Mouse (Mus musculus): Measurements from ENCODE around the gene Ncbp1. TPM values are rescaled to one million over a fixed set of nuclear protein-coding genes. Genes with fewer than 3 reads are reported as not detected.

Ncbp1 gene
- total and polyA plus RNA-seq, 2 experiments: 12.0 to 17.3 TPM

DNA sequence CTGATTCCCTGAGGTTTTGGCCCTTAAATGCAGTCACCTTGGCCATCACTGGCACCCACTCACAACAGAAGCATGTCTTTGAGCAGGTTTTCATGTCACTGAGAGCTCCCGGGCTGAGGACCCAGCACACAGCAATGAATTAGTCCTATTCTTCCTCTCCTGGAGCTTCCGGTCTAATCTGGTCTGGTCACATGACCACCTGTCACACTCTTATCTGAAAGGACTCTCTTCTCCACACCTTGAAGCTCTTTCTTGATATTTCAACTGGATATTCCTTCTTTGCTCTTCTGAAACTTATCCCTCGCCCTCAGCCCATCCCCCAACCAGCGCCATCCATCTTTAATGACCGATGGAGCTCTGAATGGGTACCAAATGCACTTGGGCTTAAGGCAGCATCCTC lies 59.7 kb downstream of the Ncbp1 start:
- no peak overlapping the region for H3K4me3 ChIP-seq (ENCODE audit: insufficient read depth, low read depth, low read length)
- H3K79me2 ChIP-seq (ENCODE audit: control insufficient read depth, insufficient read depth, low read length): peaks cover 9% of the 10 kb centered on the region; the same call in 1 of the 2 replicates
- WGBS: 73% methylated on average over 5 of the region's 5 CpGs

DNA sequence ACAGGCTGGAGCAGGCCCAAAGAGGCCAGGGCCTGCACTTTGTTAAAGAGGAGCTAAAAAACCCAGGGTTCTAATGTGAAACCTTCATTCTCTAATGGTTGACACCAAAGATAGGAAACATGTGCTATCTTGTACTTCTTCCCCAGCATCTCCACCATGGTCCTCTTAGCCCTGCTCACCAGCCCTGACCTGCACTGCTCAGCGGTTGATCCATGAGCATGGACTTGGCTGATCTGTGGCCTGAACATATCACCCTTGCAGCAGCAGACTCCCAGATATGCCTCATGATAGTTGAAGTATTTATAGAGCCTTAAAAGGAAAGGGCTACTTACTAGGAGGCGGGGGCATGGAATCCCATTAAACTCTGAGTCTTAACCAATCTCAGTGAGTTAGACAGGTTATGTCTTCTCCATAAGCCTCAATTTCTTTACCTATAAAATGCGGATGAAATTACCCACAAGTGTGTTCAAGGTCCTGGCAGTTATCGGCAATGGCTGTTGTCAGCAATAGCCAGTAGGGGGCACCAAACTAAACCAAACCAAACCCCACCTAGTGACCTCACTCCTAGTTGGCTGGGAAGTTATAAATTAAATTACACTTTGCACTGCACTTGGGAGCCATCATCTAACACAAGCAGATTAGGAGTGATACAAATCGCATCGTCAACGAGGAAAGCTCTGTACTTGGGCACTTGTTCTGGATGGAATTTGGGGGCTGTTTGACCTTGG lies 63.6 kb downstream of the Ncbp1 start:
- DNase-seq (ENCODE audit: extremely low read depth, low read depth, low spot score): peak; percentile 76
- Histone ChIP-seq H3K4me1 (ENCODE audit: control insufficient read depth, insufficient read depth, low read length) (no peaks in the 10 kb centered on the region), H3K9ac (ENCODE audit: low read depth, low read length) (no peak overlapping the region), H3K79me2 (ENCODE audit: control insufficient read depth, insufficient read depth, low read length) (no peaks in the 10 kb centered on the region), H3K36me3 (ENCODE audit: control insufficient read depth, insufficient read depth, low read length) (no peaks in the 10 kb centered on the region), H3K27ac (replicated peaks; ENCODE audit: insufficient read depth, low read depth, low read length) (no peak overlapping the region), H3K27me3 (ENCODE audit: control insufficient read depth, insufficient read depth, low read length) (no peaks in the 10 kb centered on the region), H3K4me3 (ENCODE audit: insufficient read depth, low read depth, low read length) (no peak overlapping the region)
- WGBS: 7% methylated on average over 7 of the region's 7 CpGs
- TF ChIP-seq CTCF (IDR thresholded peaks at IDR 0.05; ENCODE audit: low read depth, low read length) (peak; percentile 63), POLR2A (IDR thresholded peaks at IDR 0.05; ENCODE audit: extremely low read depth, insufficient read depth, low read length) (no peak)

More for the DNA sequence above, 59.7 kb downstream of the Ncbp1 start:
- peaks cover 6% of the 10 kb centered on the region for H3K4me1 ChIP-seq (ENCODE audit: control insufficient read depth, insufficient read depth, low read length)
- DNase-seq (ENCODE audit: extremely low read depth, low read depth, low spot score): no peak
- H3K27me3 ChIP-seq (ENCODE audit: control insufficient read depth, insufficient read depth, low read length): no peaks in the 10 kb centered on the region
- no peaks in the 10 kb centered on the region for H3K36me3 ChIP-seq (ENCODE audit: control insufficient read depth, insufficient read depth, low read length)
- no peak overlapping the region for H3K27ac ChIP-seq (replicated peaks; ENCODE audit: insufficient read depth, low read depth, low read length)
- H3K9ac ChIP-seq (ENCODE audit: low read depth, low read length): no peak overlapping the region
- TF ChIP-seq CTCF (IDR thresholded peaks at IDR 0.05; ENCODE audit: low read depth, low read length) (no peak), POLR2A (IDR thresholded peaks at IDR 0.05; ENCODE audit: extremely low read depth, insufficient read depth, low read length) (no peak)

DNA sequence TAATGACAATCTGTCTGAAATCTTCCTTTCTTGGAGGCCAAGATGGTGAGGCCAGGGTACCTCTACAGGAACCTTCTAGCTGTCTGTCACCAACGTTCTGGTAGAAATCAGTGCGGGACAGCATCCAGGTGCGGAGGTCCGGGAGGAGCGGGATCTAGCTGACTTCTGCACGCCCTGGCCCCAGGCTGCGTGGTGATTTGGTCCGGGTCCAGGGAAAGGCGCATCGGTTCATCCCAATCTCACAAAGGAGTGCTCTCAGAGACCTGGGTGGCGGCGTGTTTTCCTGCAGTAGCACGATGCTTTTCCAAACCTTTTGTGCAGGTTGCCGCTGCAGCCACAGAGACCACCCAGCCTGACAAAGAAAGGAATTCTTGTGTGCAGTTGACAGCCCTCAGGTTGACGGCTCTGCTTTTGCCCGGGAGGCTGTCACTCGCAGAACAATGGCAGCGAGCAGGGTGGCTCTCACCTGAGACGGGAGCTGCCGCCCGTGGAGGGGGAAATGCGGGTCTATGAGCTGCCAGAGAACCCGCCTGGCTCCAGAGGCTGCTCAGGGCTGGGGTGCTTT lies 64.2 kb downstream of the Ncbp1 start:
- TF ChIP-seq POLR2A (IDR thresholded peaks at IDR 0.05; ENCODE audit: extremely low read depth, insufficient read depth, low read length) (no peak), CTCF (IDR thresholded peaks at IDR 0.05; ENCODE audit: low read depth, low read length) (no peak)
- DNase-seq (ENCODE audit: extremely low read depth, low read depth, low spot score): no peak
- H3K9ac ChIP-seq (ENCODE audit: low read depth, low read length): no peak overlapping the region
- no peak overlapping the region for H3K27ac ChIP-seq (replicated peaks; ENCODE audit: insufficient read depth, low read depth, low read length)
- H3K4me3 ChIP-seq (ENCODE audit: insufficient read depth, low read depth, low read length): no peak overlapping the region
- H3K27me3 ChIP-seq (ENCODE audit: control insufficient read depth, insufficient read depth, low read length): no peaks in the 10 kb centered on the region
- no peaks in the 10 kb centered on the region for H3K36me3 ChIP-seq (ENCODE audit: control insufficient read depth, insufficient read depth, low read length)
- no peaks in the 10 kb centered on the region for H3K79me2 ChIP-seq (ENCODE audit: control insufficient read depth, insufficient read depth, low read length)
- WGBS: 12% methylated on average over 23 of the region's 23 CpGs
- H3K4me1 ChIP-seq (ENCODE audit: control insufficient read depth, insufficient read depth, low read length): no peaks in the 10 kb centered on the region

DNA sequence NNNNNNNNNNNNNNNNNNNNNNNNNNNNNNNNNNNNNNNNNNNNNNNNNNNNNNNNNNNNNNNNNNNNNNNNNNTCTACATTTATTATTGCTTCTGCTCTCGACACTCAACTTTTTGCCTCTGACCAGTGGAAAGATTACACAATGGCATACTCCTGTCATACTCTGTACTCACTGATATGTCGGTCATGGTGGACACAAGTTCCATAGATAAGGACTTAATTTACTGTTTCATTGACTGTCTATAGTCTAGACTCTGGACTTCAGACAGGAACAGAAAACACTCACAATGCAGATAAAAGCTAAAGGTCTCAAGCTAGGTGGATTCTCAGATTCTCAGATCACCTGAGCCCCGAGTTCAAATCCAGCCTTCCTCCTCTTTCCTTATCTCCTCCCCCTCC lies 82.7 kb downstream of the Ncbp1 start:
- DNase-seq (ENCODE audit: extremely low read depth, low read depth, low spot score): no peak
- Histone ChIP-seq H3K4me1 (ENCODE audit: control insufficient read depth, insufficient read depth, low read length) (no peaks in the 10 kb centered on the region), H3K36me3 (ENCODE audit: control insufficient read depth, insufficient read depth, low read length) (no peaks in the 10 kb centered on the region), H3K9ac (ENCODE audit: low read depth, low read length) (no peak overlapping the region), H3K27me3 (ENCODE audit: control insufficient read depth, insufficient read depth, low read length) (no peaks in the 10 kb centered on the region), H3K27ac (replicated peaks; ENCODE audit: insufficient read depth, low read depth, low read length) (no peak overlapping the region), H3K4me3 (ENCODE audit: insufficient read depth, low read depth, low read length) (no peak overlapping the region), H3K79me2 (ENCODE audit: control insufficient read depth, insufficient read depth, low read length) (no peaks in the 10 kb centered on the region)
- 79% methylated on average over 3 of the region's 3 CpGs for WGBS
- TF ChIP-seq POLR2A (IDR thresholded peaks at IDR 0.05; ENCODE audit: extremely low read depth, insufficient read depth, low read length) (no peak), CTCF (IDR thresholded peaks at IDR 0.05; ENCODE audit: low read depth, low read length) (no peak)

Other genes starting within 250 kb of the Ncbp1 start
- not detected in 2 replicates for gene Ccdc180, start 248.3 kb upstream of the Ncbp1 start, total RNA-seq (2014; rRNA removed)
- gene Ccdc180, start 248.3 kb upstream of the Ncbp1 start, polyA plus RNA-seq (2012; rRNA removed): 0.02 TPM in 2 replicates
- 27.0 and 27.8 TPM in 2 replicates for gene Tdrd7, start 173.3 kb upstream of the Ncbp1 start, total RNA-seq (2014; rRNA removed)
- gene Tdrd7, start 173.3 kb upstream of the Ncbp1 start, polyA plus RNA-seq (2012; rRNA removed): 10.9 and 11.3 TPM in 2 replicates
- gene Tmod1, start 99.7 kb upstream of the Ncbp1 start, total RNA-seq (2014; rRNA removed): 0.09 TPM in 1 of 2 replicates, not detected in the other
- gene Tmod1, start 99.7 kb upstream of the Ncbp1 start, polyA plus RNA-seq (2012; rRNA removed): 0.07 TPM in 1 of 2 replicates, not detected in the other
- 13.0 and 14.1 TPM in 2 replicates for gene Tstd2, start 81 bp downstream of the Ncbp1 start, total RNA-seq (2014; rRNA removed)
- gene Tstd2, start 81 bp downstream of the Ncbp1 start, polyA plus RNA-seq (2012; rRNA removed): 8.0 and 10.5 TPM in 2 replicates
- gene Xpa, start 57.7 kb downstream of the Ncbp1 start, total RNA-seq (2014; rRNA removed): 15.6 and 18.7 TPM in 2 replicates
- 10.3 and 11.1 TPM in 2 replicates for gene Xpa, start 57.7 kb downstream of the Ncbp1 start, polyA plus RNA-seq (2012; rRNA removed)
- gene Foxe1, start 205.0 kb downstream of the Ncbp1 start, total RNA-seq (2014; rRNA removed): not detected in 2 replicates
- gene Foxe1, start 205.0 kb downstream of the Ncbp1 start, polyA plus RNA-seq (2012; rRNA removed): 0.04 TPM in 1 of 2 replicates, not detected in the other

All from liver, adult 2 months (tissue).